Mouse (Mus musculus): ENCODE results near the gene Gm10961.
"Not testable (repeated sequence)": the region's sequence is repeated elsewhere in the genome, so short reads cannot be mapped to it uniquely, and the experiment has no call there.

The Gm10961 gene

GRCm38 (mm10) chr3:107612902-107613525 is 18.1 kb upstream of the Gm10961 start:
- DNase-seq (ENCODE audit: low spot score) = peak; percentile 82

DNA sequence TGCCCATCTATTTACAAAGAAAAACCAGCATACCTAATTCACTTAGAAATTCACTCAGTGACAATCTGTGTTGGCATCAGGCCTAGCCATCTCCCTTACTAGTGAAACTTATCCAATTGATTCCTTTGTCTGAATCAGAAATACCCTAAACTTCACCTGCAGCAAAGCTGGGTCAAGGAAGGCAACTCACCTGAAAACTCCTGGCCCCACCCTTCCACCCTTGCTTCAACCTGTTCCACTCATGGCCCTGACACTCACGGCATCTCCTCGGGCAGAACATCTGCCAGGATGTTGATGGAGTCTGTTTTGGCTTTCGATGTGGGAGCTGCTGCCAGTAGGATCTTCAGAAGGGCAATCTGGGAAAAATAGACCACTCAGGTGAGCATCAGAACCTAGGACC is 13.3 kb upstream of the Gm10961 start:
- DNase-seq (ENCODE audit: low spot score) = no peak

- DNase-seq (ENCODE audit: low spot score) = no peak
These were observed 11.2 kb upstream of the Gm10961 start for GRCm38 (mm10) chr3:107619911-107620310.

DNA sequence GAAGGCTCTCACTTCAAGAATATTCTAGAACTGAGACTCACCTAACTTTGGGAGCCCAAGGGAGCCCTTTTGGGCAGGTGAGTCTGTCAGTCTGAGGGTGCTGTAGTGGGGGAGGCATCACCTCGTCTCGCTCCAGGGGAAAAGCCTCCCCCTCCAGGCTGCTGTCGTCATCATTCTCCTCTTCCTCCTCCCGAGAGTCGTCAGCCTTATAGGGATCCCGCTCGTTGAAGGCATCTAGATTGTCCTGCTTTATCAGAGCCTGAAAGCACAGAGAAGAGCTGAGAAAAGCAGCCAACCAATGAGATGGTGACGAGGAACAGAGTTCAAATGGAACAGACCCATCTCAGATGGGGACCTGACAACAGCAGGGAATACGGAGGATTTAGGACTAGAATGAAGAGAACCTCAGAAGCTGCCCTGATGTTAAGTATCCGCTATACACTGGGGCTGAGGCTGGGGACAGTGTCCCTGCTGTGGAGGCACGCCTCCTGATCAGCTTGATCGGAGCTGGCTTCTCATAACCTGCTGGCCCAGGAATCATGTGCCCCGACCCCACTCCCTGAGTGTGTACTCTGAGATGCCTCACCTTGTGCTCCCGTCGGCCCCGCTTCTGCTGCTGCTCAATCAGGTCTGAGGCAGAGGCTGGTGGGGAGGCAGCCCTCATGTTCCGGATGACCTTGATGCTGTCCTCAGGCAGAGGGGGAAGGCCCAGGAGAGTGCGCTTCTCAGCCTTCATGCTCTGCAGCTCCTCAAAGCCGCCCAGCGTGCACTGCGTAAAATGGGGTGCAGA is 9.6 kb upstream of the Gm10961 start:
- DNase-seq (ENCODE audit: low spot score) = no peak

DNA sequence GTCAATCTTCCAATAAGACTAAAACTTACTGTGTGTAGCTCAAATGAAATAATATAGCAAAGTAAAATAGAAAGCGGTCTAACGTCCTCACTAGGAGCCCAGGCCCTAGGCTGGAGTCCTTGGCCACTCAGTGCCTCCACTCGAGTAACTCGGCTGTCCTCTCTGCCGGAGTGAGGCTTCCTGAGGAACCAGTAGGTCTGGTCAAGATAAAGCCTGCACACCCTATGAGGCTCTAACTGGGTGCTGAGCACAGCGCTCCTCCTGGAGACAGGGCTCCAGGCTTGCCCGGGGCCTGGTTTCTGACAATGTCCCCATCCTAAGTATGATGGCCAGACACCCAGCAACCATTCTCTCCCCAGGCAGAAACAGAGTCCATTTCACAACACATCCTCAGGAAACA is 8.6 kb upstream of the Gm10961 start:
- DNase-seq (ENCODE audit: low spot score) = no peak

- no peak for DNase-seq (ENCODE audit: low spot score)
These were observed 6.7 kb upstream of the Gm10961 start for GRCm38 (mm10) chr3:107624424-107624823.

DNA sequence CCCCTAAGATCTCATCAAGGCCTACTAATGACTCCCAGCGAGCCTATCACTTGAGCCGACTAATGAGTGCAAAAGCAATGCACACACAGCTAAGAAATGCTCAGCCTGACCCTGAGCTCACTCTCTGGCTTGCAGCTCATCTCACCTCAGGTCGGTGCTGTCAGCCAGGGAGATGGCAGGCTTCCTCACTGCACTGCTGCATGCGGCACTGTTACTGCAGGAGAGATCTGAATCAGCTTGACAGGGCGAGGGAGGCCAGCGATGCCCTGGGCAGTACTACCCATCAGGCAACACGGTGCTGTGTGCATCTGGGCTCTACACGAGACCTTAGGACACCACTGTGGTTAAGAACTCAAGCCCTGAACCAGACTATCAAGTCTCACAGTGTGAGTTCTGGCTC is 5.6 kb upstream of the Gm10961 start:
- DNase-seq (ENCODE audit: low spot score) = no peak

- DNase-seq (ENCODE audit: low spot score) = no peak
These were observed 4.4 kb upstream of the Gm10961 start for GRCm38 (mm10) chr3:107626751-107627150.

DNA sequence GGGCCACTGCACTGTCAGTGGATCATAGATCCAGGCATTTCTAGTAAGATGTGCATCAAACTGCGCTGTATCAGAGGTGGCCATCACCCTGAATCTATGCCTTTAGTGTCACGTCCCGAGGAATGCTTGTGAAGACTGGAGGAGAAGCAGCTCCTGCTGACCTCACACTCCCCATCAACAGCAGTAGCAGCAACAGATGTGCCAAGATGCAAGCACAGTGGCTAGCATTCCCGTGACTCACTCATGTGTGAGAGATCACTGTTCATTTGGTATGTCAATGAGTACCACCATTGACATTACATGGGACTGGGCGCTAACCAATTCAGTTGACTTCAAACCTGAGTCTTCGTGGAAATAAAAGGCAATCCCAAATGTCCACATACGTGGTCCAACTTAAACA is 3.5 kb upstream of the Gm10961 start:
- no peak for DNase-seq (ENCODE audit: low spot score)

GRCm38 (mm10) chr3:107628551-107628950 is 2.6 kb upstream of the Gm10961 start:
- DNase-seq (ENCODE audit: low spot score) = no peak

- DNase-seq (ENCODE audit: low spot score) = no peak
These were observed 1.7 kb upstream of the Gm10961 start for GRCm38 (mm10) chr3:107629411-107629810.

- peak; percentile 98 for DNase-seq (ENCODE audit: low spot score)
These were observed 419 bp downstream of the Gm10961 start, which contains the start of gene Strip1 for GRCm38 (mm10) chr3:107631523-107631958. Gene Strip1, minus strand, starts transcription at chr3:107631694.

DNA sequence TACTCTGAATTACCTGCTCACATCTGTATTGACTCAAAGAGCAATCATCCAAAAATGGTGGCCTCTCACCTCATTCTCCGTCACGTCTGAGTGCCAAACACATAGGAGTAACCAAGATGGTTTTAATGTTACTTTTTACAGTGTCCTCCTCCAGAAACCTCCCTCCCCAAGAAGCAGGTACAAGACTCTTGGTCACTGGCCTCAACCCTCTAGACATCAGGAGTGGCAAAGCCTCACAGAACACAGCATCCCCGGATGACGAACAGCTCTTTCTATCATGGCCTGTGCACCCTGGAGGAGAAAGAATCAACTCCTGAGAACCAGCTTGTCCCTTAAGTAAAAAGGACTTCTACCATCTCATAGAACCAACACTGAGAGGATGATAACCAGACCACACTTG is 1.7 kb downstream of the Gm10961 start:
- no peak for DNase-seq (ENCODE audit: low spot score)

DNA sequence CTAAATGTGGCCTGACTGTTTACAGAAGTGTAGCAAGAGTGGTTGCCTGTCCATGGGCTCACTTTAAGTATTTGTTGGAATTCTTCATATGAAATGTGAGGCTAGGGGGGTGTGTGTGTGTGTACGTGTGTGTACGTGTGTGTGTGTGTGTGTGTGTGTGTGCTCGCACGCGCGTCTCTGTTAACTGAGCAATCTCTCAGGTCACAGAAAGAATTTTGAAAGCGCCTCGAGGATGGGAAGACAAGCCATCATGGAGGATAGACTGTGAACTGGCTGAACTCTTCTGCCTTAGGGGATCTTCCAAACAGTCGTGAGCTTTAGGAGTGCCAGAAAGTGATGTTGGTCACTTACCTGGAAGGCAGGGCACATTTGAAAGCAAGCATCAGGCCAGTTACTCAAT is 2.8 kb downstream of the Gm10961 start:
- no peak for DNase-seq (ENCODE audit: low spot score)

DNA sequence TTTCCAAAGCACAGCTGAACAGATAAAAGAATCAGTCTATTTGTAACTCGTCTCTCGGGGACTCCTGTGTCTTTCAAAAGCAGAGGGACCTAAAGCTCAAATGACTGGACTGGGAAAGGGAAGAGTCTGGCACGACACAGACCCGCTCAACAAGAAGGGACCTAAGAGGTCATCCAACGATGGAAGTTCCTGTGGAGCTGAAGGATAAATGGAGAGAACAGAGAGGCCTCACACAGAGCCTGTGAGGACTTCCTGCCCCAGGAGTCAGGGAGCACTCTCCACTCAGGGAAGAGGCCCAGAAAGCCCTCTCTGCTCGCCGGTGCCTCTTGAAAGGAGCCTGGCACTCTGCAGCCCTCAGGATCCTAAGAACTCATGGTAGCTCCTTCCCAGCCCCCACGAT is 4.7 kb downstream of the Gm10961 start:
- no peak for DNase-seq (ENCODE audit: low spot score)

DNA sequence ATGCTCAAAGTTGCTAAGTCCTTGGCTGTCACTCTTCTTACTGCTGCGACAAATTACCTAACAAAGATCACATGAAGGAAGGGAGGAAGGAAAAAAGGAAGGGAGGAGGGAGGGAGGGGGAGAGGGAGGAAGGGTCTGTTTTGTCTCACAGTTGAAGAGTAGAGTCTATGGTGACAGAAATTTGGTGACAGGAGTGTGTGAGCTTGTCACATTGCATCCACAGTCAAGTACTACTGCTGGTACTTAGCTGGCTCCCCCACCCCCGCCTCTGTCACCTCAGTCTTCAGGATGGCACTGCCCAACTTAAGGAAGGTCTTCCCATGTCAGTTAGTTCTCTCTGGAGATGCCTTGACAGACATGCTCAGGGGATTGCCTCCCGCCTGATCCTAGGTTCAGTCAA is 5.1 kb downstream of the Gm10961 start:
- DNase-seq (ENCODE audit: low spot score) = no peak

GRCm38 (mm10) chr3:107637606-107638172 is 6.6 kb downstream of the Gm10961 start:
- no peak for DNase-seq (ENCODE audit: low spot score)

DNA sequence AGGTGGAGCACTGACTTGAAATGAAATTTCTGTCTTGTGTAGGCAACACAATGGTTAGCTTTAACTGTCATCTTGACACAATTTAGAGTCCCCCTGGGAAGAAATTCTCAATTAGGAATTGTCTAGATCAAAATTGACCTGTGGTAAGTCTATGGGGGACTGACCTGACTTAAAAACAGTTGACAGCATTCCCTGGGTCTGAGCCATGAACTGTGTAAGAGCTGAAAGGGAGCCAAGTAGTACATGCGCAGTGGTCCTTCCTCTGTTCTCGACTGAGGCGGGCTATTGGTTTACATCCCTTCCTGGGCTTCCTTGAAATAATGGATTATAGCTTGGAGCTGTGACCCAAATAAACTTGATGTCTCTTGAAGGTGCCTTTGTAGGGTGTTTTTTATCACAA is 15.8 kb downstream of the Gm10961 start:
- no peak for DNase-seq (ENCODE audit: low spot score)

GRCm38 (mm10) chr3:107650276-107650675 is 19.2 kb downstream of the Gm10961 start:
- DNase-seq (ENCODE audit: low spot score) = not testable (repeated sequence)

GRCm38 (mm10) chr3:107652968-107653367 is 21.8 kb downstream of the Gm10961 start:
- no peak for DNase-seq (ENCODE audit: low spot score)

DNA sequence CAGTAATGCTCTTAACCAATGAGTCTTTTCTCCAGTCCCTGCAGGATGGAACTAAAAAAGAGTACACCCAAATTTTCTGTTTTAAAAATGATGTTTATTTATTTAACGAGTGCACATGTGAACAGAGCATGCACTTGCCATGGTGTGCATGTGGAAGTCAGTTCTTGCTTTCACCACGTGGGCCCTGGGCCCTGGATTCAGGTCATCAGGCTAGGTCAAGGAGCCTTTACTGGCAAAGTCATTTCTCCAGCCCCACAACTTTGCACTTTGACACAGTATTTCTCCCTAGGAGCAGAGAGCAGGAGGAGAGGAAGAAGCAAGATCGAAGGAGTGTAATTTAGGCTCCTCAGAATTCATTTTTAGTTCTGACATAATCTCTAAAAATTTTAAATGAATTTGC is 23.7 kb downstream of the Gm10961 start:
- DNase-seq (ENCODE audit: low spot score) = no peak

DNA sequence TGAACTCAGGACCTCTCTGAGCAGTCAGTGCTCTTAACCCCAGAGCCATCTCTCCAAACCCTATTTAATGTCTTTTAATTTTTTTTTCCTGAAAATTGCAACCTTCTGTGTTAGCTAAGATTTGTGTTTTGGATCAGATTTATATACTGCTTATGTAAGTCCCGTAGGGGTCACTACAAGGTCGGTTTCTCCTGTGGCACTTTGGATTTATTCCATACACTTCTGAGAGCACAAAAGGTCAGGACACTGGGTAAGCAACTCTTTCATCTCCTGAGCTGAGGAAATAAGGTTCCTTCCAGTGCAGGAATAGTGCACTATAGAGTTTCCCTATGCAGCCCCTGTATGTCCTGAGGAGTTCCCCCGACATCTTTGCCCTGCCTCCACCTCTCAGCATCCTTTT is 24.4 kb downstream of the Gm10961 start:
- peak; percentile 23 for DNase-seq (ENCODE audit: low spot score)

DNA sequence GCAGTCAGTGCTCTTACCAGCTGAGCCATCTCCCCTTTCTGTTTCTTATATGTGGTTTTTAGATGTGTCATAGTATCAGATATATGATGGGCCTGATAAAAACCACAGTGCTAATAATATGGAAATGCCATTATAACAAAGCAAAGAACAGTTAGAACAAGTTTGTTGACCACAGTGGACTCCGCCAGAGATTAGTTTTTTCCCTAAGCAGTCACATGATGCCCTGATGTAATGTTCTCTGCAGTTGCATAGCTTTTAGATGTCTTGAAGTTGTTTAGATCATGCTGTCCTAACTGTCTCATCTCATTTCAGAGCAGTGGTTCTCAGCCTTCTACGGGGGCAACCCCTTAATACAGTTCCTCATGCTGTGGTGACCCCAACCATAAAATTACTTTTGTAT is 25.0 kb downstream of the Gm10961 start:
- DNase-seq (ENCODE audit: low spot score) = no peak

Measured in embryo, embryonic 10.5 days (tissue).